Comparison of ENCODE assay signal across 24 mouse cellular contexts in the genomic region with DNA sequence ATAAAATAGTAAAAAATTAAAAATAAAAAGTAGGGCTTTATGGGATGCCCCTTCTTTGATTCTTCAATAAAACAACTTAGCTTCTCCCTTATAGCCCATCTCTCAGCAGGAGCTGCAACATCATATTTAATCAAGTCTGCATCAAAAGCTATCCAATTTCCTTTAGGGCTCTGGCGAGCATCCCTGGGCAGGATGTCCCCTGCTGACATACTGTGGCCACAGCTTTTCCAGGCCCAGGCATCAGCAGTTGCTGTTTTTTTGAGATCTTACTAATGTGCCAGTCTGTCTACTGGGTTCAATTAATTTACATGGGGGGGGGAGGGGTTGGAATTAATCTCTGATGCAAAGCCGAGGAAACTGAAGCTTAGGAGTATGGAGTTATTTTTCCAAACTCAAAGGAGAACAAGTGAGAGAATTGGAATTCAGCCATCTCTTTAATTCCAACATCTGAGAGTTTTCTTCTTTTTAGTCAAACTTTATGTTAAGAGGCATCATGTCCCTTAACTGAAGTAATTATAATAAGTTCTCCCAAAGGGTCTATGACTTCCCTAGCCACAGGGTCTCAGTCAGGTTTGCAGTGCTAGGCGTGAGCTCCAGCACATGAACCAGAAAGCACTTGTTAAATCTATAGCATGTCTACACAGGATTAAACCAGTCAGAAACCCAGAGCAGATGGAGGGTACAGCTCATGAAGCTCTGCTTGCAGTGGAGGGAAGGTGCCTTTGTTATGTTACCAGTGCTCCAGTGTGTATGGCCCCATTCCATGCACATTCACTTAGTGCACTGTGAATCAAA.
A peak's percentile ranks its signal among the peaks of the same experiment; 100 is the strongest.
DNase-seq lines count a peak whose midpoint lies in the region; ATAC-seq lines count a peak whose summit lies in the region.
"Had no signal": no experiment of that assay in that cellular context is flagged by ENCODE, and none has a peak within 500 bp of the region (broad histone marks: within the 10 kb centered on the region; RNA-seq: fewer than 3 reads in every experiment).

No protein-coding gene starts in this region.

- H3K27ac ChIP-seq in limb, embryonic 11.5 days (replicated peaks; ENCODE audit: low read depth, low read length) = no peak overlapping the region
- H3K27ac ChIP-seq in limb, embryonic 10.5 days = no peak overlapping the region
- H3K27ac ChIP-seq: embryonic facial prominence, embryonic 12.5 days; heart, embryonic 13.5 days; layer of hippocampus, adult 2 months; liver, embryonic 14.5 days; lung, embryonic 15.5 days; neural tube, embryonic 12.5 days had no signal

- H3K4me2 ChIP-seq in limb, embryonic 11.5 days (ENCODE audit: low read depth, severe bottlenecking) = no peak overlapping the region
- H3K4me2 ChIP-seq: embryonic facial prominence, embryonic 12.5 days; heart, embryonic 13.5 days; lung, embryonic 15.5 days; midbrain, embryonic 11.5 days; neural tube, embryonic 12.5 days had no signal

- peak; percentile 82 for ATAC-seq in cerebellum, adult (ENCODE audit: insufficient number of reproducible peaks, low FRiP score, low TSS enrichment)
- peak; percentile 60; the same call in 1 of the 2 replicates for ATAC-seq in limb, embryonic 11.5 days (ENCODE audit: insufficient number of reproducible peaks, low FRiP score, low TSS enrichment, low read depth)
- ATAC-seq: forebrain, postnatal 0 days; Patski had no signal

- 50% methylated on average over 3 of the region's 3 CpGs for WGBS in limb, embryonic 11.5 days
- 71% methylated on average over 3 of the region's 3 CpGs for WGBS in limb, embryonic 10.5 days

- H3K36me3 ChIP-seq in limb, embryonic 11.5 days (ENCODE audit: control insufficient read depth, insufficient read depth, low read length) = no peaks in the 10 kb centered on the region
- H3K36me3 ChIP-seq in limb, embryonic 10.5 days = no peaks in the 10 kb centered on the region
- H3K36me3 ChIP-seq: embryonic facial prominence, embryonic 12.5 days; heart, embryonic 13.5 days; lung, embryonic 15.5 days; neural tube, embryonic 12.5 days had no signal

- no peak for DNase-seq in cerebellum, postnatal 4 days (ENCODE audit: low spot score in 2 of 2)
- no peak for DNase-seq in limb, embryonic 11.5 days (ENCODE audit: low spot score)
- no peak for DNase-seq in limb, embryonic 10.5 days (ENCODE audit: low spot score)
- peak; percentile 42 to 62 for DNase-seq in cerebellum, postnatal 10 days
- DNase-seq in right cerebral cortex, postnatal 36 days (ENCODE audit: low spot score in 2 of 2) = no peak
- no peak for DNase-seq in heart, adult 8-10 months (ENCODE audit: low spot score)
- DNase-seq in frontal cortex, postnatal 10 days (ENCODE audit: low spot score in 2 of 2) = no peak
- DNase-seq: adrenal gland, postnatal 10 days; forebrain, postnatal 0 days; kidney, adult 8-10 months; kidney, postnatal 14 days; layer of hippocampus, postnatal 36 days; right cerebral cortex, adult 18-20 months; thymus, postnatal 25 days had no signal

- no peaks in the 10 kb centered on the region for H3K4me1 ChIP-seq in limb, embryonic 11.5 days (ENCODE audit: control insufficient read depth, insufficient read depth, low read length)
- H3K4me1 ChIP-seq in limb, embryonic 10.5 days = 0 out of 2 replicates have a peak, but pooled peaks cover 6% of the 10 kb centered on the region
- H3K4me1 ChIP-seq: embryonic facial prominence, embryonic 12.5 days; heart, embryonic 13.5 days; lung, embryonic 15.5 days; neural tube, embryonic 12.5 days had no signal

- H3K27me3 ChIP-seq in limb, embryonic 11.5 days (ENCODE audit: control insufficient read depth, insufficient read depth, low read length) = no peaks in the 10 kb centered on the region
- H3K27me3 ChIP-seq in limb, embryonic 10.5 days (ENCODE audit: low read depth, poor library complexity, severe bottlenecking) = no peaks in the 10 kb centered on the region
- H3K27me3 ChIP-seq: embryonic facial prominence, embryonic 12.5 days; heart, embryonic 13.5 days; lung, embryonic 15.5 days; neural tube, embryonic 12.5 days; Patski had no signal

- H3K4me3 ChIP-seq in limb, embryonic 11.5 days (ENCODE audit: low read depth, low read length) = no peak overlapping the region
- no peak overlapping the region for H3K4me3 ChIP-seq in limb, embryonic 10.5 days
- H3K4me3 ChIP-seq: embryonic facial prominence, embryonic 12.5 days; erythroblast, embryonic 14.5 days; heart, embryonic 13.5 days; layer of hippocampus, adult 2 months; lung, embryonic 15.5 days; neural tube, embryonic 12.5 days had no signal

- H3K9ac ChIP-seq in limb, embryonic 11.5 days (ENCODE audit: low read length) = no peak overlapping the region
- H3K9ac ChIP-seq: embryonic facial prominence, embryonic 12.5 days; forebrain, postnatal 0 days; heart, embryonic 13.5 days; liver, embryonic 14.5 days; lung, embryonic 15.5 days; neural tube, embryonic 12.5 days had no signal

- H3K9me3 ChIP-seq in limb, embryonic 11.5 days (ENCODE audit: control insufficient read depth, low read length) = no peaks in the 10 kb centered on the region
- no peaks in the 10 kb centered on the region for H3K9me3 ChIP-seq in limb, embryonic 10.5 days (replicated peaks)
- H3K9me3 ChIP-seq: embryonic facial prominence, embryonic 12.5 days; heart, embryonic 13.5 days; lung, embryonic 15.5 days; neural tube, embryonic 12.5 days had no signal

Comparison
In these comparisons a context has a peak if more than half of its experiments do, and no peak if none do; other contexts are left out.
1. DNase-seq: peak in cerebellum, postnatal 10 days (2 of 2); none in cerebellum, postnatal 4 days (0 of 2), limb, embryonic 11.5 days (single experiment), limb, embryonic 10.5 days (single experiment), right cerebral cortex, postnatal 36 days (0 of 2), heart, adult 8-10 months (single experiment) and frontal cortex, postnatal 10 days (0 of 2).